Mouse (Mus musculus) adrenal gland, postnatal 25 days (tissue): ENCODE measurements around the gene Zfp467. TPM values are rescaled to one million over a fixed set of nuclear protein-coding genes. Genes with fewer than 3 reads are reported as not detected.

Experiments
- DNase-seq: peaks from one replicate; pipeline ENCODE4 v3.0.0; 2021; ENCODE audit warnings: mixed read lengths
- microRNA-seq, 2 experiments: library from miRNA; unstranded; fragments of <30 nt; microRNA quantifications; one replicate each; pipeline ENCODE4 v1.2.0; 2021
- total RNA-seq: library from RNA; stranded (reverse); gene quantifications from 2 replicates; pipeline ENCODE4 v1.2.3, GENCODE M21; 2021

Gene Zfp467
- total RNA-seq, 1 experiment from 2014 or later = 72.4 TPM

- no peak for DNase-seq
Observed at GRCm38 (mm10) chr6:48411193-48412092, 34.2 kb downstream of the Zfp467 start.

- no peak for DNase-seq
Observed at GRCm38 (mm10) chr6:48410551-48410950, 35.1 kb downstream of the Zfp467 start.

DNA sequence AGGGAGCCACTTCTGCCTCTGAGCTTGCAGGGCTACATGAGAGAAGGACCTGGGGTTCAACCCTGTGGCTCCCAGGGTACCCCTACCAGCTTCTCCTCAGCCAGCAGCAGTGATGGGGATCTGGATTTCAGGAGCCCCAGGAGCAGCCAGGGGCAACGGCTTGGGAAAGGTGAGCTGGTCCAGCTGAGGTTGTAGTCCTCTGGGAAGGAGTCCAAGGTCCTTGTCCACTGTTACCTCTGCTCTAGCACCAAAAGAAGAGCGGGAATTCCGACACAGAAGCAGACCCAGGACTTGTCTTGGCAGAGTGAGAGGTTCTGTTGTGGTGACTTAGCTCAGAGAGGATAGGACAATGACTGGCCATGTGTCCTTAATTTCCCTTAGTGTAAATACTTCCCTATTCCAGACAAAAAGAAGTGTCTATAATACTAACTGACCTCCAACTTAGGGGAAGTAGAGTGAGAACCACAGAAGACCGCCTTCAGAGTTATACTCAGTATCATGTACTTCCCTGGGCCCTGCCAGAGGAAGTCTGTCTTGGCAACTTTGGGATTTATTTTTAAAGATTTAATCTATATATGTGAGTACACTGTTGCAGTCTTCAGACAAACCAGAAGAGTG lies 35.8 kb downstream of the Zfp467 start:
- no peak for DNase-seq

DNA sequence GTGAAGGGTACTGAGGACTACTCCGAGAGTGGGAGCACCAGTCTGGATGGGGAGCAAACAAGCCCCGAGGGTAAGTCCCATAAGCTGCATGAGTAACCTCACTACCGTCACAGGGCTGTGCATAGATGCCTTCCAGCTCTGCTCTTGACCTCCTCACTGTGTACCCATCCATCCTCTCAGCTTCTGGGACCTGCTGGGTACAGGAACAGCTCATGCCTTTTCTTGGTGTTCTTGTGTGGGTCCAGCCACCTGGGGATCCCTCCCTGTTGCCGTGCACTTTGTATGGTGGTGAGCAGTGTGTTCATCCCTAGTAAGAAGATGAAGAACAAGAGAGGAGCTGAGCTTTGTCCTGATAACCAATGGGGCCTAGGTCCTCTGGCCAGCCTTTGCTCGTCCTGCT lies 41.6 kb downstream of the Zfp467 start:
- no peak for DNase-seq

- DNase-seq = no peak
Observed at GRCm38 (mm10) chr6:48399906-48400305, 45.7 kb downstream of the Zfp467 start.

- no peak for DNase-seq
Observed at GRCm38 (mm10) chr6:48397336-48397735, 48.3 kb downstream of the Zfp467 start.

GRCm38 (mm10) chr6:48396686-48397085 lies 48.9 kb downstream of the Zfp467 start:
- no peak for DNase-seq

DNA sequence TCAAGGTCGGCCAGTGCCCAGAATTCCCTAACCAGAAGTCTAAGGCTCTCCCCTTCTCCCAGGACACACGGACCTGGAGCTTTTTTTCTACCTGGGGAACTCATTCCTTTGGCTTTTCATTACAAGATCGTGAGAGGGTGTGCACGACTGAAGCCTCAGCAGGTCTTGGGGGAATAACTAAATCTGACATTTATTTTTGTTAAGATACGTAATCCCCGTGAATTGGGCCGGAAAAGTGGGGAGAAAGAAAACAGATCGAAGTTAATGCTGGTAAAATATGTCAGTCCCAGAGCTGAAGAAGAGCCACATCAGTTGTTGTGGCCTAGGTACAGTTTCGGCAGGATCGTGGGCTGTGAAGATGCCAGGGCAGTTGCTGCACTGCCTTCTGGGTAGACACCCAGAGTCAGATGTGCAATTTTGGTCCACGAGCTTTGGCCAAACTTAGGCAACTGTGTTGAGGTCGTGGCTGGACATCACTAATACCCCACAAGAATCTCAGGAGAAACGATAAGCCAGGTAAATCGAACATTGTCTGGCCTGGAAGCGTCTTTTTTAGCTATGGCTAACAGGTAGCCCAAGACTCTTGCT lies 49.5 kb downstream of the Zfp467 start:
- DNase-seq = no peak

DNA sequence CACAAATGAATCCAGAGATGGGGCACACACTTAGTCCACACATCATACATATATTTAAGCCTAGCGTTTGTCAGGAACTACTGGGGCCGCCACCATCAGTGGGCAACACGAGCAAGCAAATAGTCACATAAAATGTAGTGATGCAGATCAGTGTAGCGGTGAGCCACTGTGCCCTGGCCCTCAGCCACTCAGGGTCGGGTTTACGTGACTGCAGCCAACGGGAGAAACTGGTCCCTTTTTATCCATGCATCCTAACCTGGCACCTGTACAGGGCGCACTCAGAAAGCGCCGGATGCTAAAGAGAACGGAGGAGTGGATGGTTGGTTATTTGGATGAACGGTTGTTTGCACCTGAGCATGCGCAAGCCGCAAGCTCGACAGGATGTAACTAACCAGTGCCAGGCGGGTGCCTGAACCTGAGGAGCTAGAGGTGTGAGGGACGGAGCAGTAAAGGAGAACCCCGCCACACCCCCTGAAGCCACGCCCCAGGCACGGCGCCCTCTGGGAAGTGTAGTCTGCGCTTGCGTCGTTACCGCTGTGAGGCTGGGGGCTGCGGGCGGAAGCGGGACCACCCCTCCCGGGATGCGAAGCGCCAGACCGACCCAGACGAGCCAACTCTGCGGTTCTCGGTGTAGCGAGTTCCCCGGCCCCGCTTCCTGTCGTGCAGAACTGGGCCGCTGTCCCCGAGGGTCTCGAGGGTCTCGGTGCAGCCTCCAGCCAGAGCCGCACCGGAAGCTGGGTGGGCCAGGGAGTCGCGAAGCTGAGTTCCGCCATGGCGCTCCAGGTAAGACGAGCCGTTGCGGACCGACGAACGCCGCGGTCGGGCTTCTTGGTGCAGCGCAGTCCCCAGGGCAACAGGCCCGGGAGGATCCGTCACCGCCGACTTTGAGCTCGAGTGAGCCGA lies 50.3 kb downstream of the Zfp467 start, which contains the start of gene Krba1:
Gene Krba1, plus strand, starts transcription at position 482 of the 903 bp plus-strand sequence.
- peak; percentile 88 for DNase-seq

DNA sequence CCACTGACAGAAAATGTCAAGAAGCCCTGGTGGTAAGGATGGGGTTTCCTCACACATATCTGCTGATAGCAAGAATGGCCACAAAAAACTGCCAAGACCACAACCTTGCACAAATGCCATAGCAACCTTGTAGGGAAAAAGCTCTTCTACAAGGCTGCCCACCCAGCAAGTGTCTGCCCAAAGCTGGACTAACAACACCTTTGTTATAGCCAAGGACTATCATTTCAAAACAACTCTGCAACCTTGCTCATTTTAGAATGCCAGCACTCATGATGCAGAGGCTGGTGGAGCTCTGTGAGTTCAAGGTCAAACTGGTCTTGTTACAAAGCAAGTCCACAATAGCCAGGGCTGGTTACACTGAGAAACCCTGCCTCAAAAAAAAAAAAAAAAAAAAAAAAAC lies 51.8 kb downstream of the Zfp467 start:
- DNase-seq = no peak

- DNase-seq = no peak
Observed at GRCm38 (mm10) chr6:48388221-48388620, 57.4 kb downstream of the Zfp467 start.

Small RNA genes lying within 50 kb of the gene (microRNA-seq; reads per million reads assigned to microRNA genes)
- gene Gm24325 = 0 reads per million in 2 experiments

Other genes starting within 250 kb of the Zfp467 start
- gene Krba1, start 50.2 kb downstream of the Zfp467 start, total RNA-seq = 45.9 and 64.1 TPM in 2 replicates
- gene Sspo, start 2.4 kb upstream of the Zfp467 start, total RNA-seq = 3.5 and 5.1 TPM in 2 replicates
- 51.6 and 58.2 TPM in 2 replicates for gene Atp6v0e2, start 91.8 kb upstream of the Zfp467 start, total RNA-seq
- 43.3 and 59.5 TPM in 2 replicates for gene Lrrc61, start 109.0 kb upstream of the Zfp467 start, total RNA-seq
- gene Rarres2, start 127.0 kb upstream of the Zfp467 start, total RNA-seq = 28.6 and 36.8 TPM in 2 replicates
- gene Gm45021, start 143.8 kb upstream of the Zfp467 start, total RNA-seq = not detected in 2 replicates
- gene Repin1, start 148.1 kb upstream of the Zfp467 start, total RNA-seq = 66.1 and 67.8 TPM in 2 replicates
- not detected in 2 replicates for gene Gm44965, start 148.1 kb upstream of the Zfp467 start, total RNA-seq
- gene Zfp775, start 156.2 kb upstream of the Zfp467 start, total RNA-seq = 8.2 and 15.4 TPM in 2 replicates
- 1.7 and 3.4 TPM in 2 replicates for gene AI854703, start 180.9 kb upstream of the Zfp467 start, total RNA-seq
- gene Gimap8, start 201.4 kb upstream of the Zfp467 start, total RNA-seq = 9.9 and 13.7 TPM in 2 replicates
- 5.7 and 8.1 TPM in 2 replicates for gene Gimap9, start 230.3 kb upstream of the Zfp467 start, total RNA-seq
- gene Gimap4, start 238.7 kb upstream of the Zfp467 start, total RNA-seq = 51.4 and 59.1 TPM in 2 replicates